Mouse (Mus musculus): Measurements from ENCODE around the gene AW011738. TPM values are rescaled to one million over a fixed set of nuclear protein-coding genes. Genes with fewer than 3 reads are reported as not detected.

AW011738 gene
- polyA plus RNA-seq, 2 experiments from 2014 or later: 2.6 to 7.4 TPM

DNA sequence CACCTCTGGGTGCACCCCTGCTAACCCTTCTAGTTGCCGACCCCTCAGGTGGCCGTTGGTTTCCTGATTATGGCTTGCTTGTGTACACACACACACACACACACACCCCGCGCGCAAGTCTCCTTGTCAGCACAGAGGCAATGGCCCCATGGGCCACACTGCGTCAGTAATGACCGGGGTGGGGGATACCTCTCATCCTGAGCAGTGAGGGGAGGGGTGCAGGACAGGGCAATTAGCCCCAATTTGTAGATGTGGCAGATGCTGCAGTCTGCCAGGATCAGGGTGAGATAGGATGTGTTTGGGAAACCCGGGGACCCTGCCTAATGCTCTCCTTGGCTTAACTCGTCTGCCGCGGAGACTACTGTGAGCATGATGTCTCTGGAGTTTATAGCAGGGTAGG lies 46.5 kb downstream of the AW011738 start:
- no peak for ATAC-seq

DNA sequence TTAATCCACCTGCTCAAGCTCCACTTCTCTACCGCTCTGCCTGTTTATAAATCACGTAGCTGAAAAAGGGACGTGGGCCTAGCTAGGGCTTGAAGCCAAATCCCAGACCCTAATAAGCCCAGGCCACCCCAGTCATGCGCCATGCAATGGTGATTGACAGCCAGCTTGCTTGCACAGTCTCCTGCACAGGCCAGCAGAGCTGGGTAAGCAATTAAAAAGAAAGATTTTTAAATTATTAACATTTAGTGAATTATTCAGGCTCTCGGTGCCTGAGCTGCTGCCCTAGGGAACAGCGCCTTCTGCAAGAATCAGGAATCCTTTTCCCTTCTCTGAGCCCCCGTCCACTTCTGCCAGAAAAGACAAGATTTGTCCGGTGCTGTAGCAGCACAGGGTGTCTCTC lies 48.0 kb downstream of the AW011738 start:
- ATAC-seq: no peak

DNA sequence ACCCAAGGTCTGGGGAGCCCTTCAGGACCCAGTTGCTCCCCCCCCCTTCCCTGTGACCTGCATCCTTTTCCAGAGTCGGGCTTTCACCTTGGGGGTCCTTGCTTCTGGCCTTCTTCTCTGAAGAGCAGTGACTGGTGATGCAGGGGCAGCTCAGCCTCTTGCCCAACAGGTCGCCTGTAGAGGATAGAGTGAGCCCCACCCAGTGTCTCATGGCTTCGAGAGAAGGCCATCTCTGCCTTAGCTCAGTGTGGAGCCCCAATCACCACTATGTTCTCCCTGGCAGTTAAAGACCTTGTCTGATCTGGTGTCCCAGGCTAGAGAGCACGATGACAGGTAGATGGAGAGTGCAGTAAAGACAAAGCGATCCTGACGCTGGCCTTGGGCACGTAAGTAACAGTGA lies 49.0 kb downstream of the AW011738 start:
- no peak for ATAC-seq

DNA sequence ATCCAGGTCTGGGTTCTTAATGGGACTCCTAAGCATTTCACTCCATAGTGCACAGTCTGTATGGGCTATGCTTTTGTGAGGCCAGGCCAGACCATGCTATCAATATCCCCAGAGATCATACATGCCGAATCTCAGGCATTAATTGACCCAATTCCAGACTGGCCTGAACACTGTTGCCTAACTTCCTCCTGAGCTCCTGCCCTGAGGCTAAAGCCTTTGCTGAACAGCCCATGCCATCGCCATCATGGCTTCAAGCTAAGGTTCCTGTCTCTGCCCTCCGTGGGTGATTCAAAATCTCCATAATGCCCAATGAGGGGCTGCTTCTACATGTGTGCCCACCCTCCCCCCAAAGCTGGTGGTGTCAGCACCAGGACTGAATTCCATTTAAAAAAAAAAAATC lies 49.5 kb downstream of the AW011738 start:
- no peak for ATAC-seq

GRCm38 (mm10) chr4:156253043-156253442 lies 49.9 kb downstream of the AW011738 start:
- no peak for ATAC-seq

DNA sequence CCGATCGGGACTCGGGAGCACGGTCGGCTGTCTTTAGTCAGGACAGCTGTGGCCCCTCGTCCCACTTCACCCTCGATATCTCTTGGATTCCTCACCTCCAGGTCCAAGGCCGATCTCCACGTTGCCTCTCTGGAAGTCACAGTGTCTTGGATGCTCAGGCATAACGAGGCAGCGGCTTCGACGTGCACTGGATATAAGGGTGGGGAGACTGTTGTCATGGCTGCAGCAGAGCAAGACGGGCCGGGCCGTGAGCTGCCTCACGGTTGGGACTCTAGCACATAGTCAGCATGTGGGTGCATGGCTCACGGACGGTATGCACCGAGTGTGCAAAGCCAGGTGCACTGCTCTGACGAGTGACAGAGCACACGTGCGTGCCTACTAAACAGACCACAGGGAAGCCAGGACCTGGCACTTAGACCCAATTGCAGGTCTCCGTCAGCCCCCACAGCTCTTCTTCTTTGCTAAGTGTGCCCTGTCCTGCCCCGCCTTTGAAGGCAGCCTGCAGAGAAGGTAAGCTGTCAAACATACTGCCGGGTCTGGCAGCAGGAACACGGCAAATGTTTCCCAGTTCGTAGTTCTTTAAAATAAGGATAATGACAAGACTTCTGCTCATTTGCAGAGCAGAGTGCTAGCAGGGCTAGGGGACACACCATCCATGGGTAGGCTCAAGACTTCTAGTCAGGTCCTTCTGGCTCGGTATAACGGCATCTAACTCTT lies 51.4 kb downstream of the AW011738 start:
- peak; percentile 32 for ATAC-seq

Other genes starting within 250 kb of the AW011738 start
- 1 to 10 TPM; 2.5 to 5.7 TPM for gene C1qtnf12, start 241.0 kb upstream of the AW011738 start, polyA plus RNA-seq (2017; shearing (Covaris generic))
- gene B3galt6, start 210.7 kb upstream of the AW011738 start, polyA plus RNA-seq (2017; shearing (Covaris generic)): under 1 TPM; 0.90 to 0.95 TPM
- gene Sdf4, start 210.4 kb upstream of the AW011738 start, polyA plus RNA-seq (2017; shearing (Covaris generic)): 100 to 1,000 TPM; 464 to 478 TPM
- gene Tnfrsf4, start 189.5 kb upstream of the AW011738 start, polyA plus RNA-seq (2017; shearing (Covaris generic)): 100 to 1,000 TPM; 802 to 961 TPM
- gene Tnfrsf18, start 177.1 kb upstream of the AW011738 start, polyA plus RNA-seq (2017; shearing (Covaris generic)): 100 to 1,000 TPM; 770 to 845 TPM
- gene Ttll10, start 143.9 kb upstream of the AW011738 start, polyA plus RNA-seq (2017; shearing (Covaris generic)): not detected
- 10 to 100 TPM; 14.9 to 19.3 TPM for gene 9430015G10Rik, start 93.3 kb upstream of the AW011738 start, polyA plus RNA-seq (2017; shearing (Covaris generic))
- gene Rnf223, start 72.8 kb upstream of the AW011738 start, polyA plus RNA-seq (2017; shearing (Covaris generic)): under 1 TPM in 1 of 2 experiments, not detected in 1; 0.20 TPM
- 1 to 10 TPM; 2.6 to 2.8 TPM for gene Agrn, start 5.8 kb upstream of the AW011738 start, polyA plus RNA-seq (2017; shearing (Covaris generic))
- 10 to 100 TPM; 29.5 to 84.6 TPM for gene Isg15, start 2.5 kb upstream of the AW011738 start, polyA plus RNA-seq (2017; shearing (Covaris generic))
- 1 to 10 TPM in 1 of 2 experiments, under 1 TPM in 1; 0.30 to 1.3 TPM for gene Perm1, start 12.6 kb downstream of the AW011738 start, polyA plus RNA-seq (2017; shearing (Covaris generic))
- 1 to 10 TPM; 5.8 to 6.1 TPM for gene Plekhn1, start 31.6 kb downstream of the AW011738 start, polyA plus RNA-seq (2017; shearing (Covaris generic))
- 10 to 100 TPM; 14.5 to 15.9 TPM for gene Noc2l, start 32.7 kb downstream of the AW011738 start, polyA plus RNA-seq (2017; shearing (Covaris generic))
- gene Samd11, start 52.4 kb downstream of the AW011738 start, polyA plus RNA-seq (2017; shearing (Covaris generic)): 1 to 10 TPM; 2.8 to 2.9 TPM
- gene Vmn2r-ps159, start 127.8 kb downstream of the AW011738 start, polyA plus RNA-seq (2017; shearing (Covaris generic)): not detected

Measured in activated CD4-positive, CD25-positive, alpha-beta regulatory T cell, adult 4 months (primary cell).